Mouse (Mus musculus): ENCODE measurements around the gene Bcdin3d.

Gene Bcdin3d

DNA sequence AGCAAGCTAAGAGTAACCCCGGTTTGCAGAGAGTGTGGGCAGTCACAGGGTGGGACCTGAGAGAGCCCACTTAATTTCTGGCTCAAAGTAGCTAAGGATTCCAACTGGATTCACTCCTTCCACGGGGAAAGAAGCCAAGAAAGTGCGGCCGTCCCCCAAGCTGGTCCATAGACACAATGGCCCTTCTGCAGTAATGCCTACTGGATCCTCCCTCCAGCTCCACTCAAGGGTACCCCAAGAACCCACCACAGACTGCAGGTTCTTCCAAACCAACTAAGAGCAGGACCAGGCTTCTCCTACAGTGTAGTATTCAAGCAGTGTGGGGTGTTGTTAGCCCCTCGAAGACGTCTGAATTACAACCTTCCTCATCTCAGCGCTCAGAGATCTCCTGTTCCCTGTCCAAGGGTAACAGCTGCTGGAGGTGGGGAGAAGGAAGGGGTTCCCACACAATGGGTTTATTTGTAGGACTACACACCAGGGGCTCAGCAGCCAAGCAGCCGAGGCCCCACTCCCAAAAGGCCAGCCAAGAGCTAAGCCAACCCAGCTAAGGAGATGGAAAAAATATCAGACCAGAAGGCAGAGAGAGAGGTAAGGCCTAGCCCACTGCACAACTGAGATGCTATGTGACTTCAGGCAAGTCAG lies 33.6 kb downstream of the Bcdin3d start:
- DNase-seq (ENCODE audit: low spot score in 2 of 2), result no peak

- DNase-seq (ENCODE audit: low spot score in 2 of 2), result no peak
Measured at GRCm38 (mm10) chr15:99440112-99440815, 34.3 kb downstream of the Bcdin3d start.

DNA sequence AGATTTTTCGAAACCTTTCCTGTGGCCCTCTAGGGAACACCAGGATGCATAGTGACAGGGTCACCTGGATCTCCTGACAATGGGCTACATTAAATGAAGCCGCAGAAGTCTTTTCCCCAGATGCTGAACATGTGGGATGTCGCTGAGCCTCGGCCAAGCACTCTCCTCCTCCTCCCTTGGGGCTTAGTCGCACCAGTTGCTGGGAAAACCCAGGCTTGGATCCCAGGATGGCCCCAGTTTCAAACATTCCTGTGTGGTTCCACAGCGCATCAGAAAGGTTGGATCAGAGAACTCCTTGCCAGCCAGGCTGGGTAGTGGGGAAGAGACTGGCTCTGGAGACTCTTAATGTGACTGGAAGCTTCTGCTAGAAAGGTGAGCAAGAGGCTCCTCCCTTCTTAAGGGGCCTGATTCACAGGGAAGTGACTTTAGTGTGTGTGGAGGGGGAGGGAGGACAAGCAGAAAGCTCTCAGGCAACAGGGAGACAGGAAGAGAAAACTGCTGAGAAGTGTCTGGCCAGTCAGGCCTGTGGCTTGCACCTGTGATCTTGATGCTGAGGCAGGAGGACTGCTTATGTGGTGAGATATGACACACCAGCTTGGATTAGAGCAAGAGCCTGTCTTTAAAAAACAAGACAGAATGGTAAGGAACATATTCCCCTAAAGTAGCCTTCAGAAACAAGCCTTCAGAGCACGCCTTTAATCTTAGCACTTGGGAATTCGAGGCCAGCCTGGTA lies 35.4 kb downstream of the Bcdin3d start:
- no peak for DNase-seq (ENCODE audit: low spot score in 2 of 2)

- no peak for DNase-seq (ENCODE audit: low spot score in 2 of 2)
Measured at GRCm38 (mm10) chr15:99433913-99434312, 40.6 kb downstream of the Bcdin3d start.

GRCm38 (mm10) chr15:99433081-99433718 lies 41.3 kb downstream of the Bcdin3d start:
- DNase-seq (ENCODE audit: low spot score in 2 of 2), result no peak

DNA sequence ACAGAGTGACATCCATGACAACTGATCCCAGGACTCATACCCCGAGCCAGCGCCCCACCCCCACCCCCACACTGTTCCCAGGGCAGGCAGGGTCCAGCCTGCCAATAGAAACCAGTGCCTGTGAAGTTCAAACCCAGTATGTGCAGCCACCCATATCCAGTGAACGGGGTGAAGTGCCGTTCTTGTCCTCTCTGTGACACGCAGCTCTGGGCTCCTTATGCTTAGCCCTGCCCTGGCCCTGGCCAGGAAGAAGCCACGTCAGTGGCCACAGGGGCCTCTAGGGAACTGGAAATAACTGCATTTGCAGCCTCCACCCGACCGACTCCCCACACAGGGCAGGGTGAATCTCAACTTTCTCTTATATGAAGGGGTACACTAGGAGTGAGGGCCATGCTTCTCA lies 42.6 kb downstream of the Bcdin3d start:
- no peak for DNase-seq (ENCODE audit: low spot score in 2 of 2)

DNA sequence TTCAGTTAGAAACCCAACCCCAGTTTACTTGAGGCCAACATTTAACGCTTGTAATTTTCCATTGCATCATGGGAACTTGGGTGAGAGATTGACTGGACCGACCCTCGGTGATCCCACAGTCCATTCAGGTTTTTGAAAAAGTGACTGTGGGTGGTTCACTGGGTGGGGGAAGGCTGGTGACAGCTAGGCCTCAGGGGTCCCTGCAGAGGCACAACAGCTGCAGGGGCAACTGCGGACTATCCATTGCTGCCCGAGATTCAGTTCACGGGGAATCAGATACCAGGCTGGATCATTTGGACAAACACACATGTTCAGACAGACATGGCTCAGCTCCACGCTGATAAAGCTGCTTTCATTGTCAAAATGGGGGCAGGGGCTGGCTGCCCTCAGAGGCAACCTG lies 43.0 kb downstream of the Bcdin3d start:
- DNase-seq (ENCODE audit: low spot score in 2 of 2), result no peak

GRCm38 (mm10) chr15:99431063-99431462 lies 43.5 kb downstream of the Bcdin3d start:
- no peak for DNase-seq (ENCODE audit: low spot score in 2 of 2)

- DNase-seq (ENCODE audit: low spot score in 2 of 2), result no peak
Measured at GRCm38 (mm10) chr15:99430394-99430793, 44.1 kb downstream of the Bcdin3d start.

- DNase-seq (ENCODE audit: low spot score in 2 of 2), result no peak
Measured at GRCm38 (mm10) chr15:99423884-99424283, 50.6 kb downstream of the Bcdin3d start.

GRCm38 (mm10) chr15:99423131-99423530 lies 51.4 kb downstream of the Bcdin3d start:
- no peak for DNase-seq (ENCODE audit: low spot score in 2 of 2)

DNA sequence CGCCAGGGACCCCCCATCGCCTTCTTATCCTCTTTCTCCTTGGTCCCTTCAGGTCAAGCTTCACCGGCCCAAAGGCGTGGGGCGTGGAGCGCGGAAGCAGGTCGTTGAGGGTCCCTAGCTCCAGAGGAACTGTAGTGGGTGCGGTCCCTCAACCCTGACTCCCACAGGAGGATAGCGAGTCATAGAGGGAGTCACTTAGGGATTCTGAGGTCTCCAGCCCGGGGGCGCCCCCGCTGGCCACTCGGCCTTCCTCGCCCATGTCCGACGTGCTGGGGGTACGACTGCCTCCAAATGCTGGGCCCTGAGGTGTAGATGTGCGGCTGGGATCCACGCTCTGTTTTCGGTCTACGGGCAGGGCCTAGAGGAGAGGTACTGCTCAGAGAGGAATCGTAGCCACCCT lies 52.0 kb downstream of the Bcdin3d start:
- DNase-seq (ENCODE audit: low spot score in 2 of 2), result no peak

- DNase-seq (ENCODE audit: low spot score in 2 of 2), result no peak
Measured at GRCm38 (mm10) chr15:99421676-99422075, 52.9 kb downstream of the Bcdin3d start.

DNA sequence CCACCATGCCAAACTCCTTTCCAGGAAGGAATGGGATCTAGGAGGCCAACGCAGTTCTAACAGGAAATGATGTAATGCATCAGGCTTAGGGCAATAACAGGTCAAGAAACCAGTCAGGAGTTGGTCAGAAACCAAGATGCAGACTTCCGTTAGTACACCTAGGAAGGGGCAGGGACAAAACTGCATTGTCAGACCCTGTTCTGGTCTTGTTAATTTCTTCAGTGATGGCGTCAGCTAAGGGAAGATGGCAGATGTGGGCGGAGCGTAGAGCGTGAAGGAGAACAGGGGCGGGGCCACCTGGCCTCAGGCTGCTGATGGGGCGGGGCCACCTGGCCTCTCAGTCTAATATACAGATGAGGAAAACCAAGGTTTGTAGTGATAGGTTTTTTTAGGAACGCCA lies 53.4 kb downstream of the Bcdin3d start:
- peak in 1 of 2 experiments; percentile 59 for DNase-seq (ENCODE audit: low spot score in 2 of 2)

GRCm38 (mm10) chr15:99420521-99421014 lies 54.0 kb downstream of the Bcdin3d start:
- DNase-seq (ENCODE audit: low spot score in 2 of 2), result no peak

GRCm38 (mm10) chr15:99420101-99420500 lies 54.4 kb downstream of the Bcdin3d start:
- DNase-seq (ENCODE audit: low spot score in 2 of 2), result no peak

Data from spleen, postnatal 10 days (tissue).